Mouse (Mus musculus) stomach, embryonic 16.5 days (tissue): ENCODE results near the gene Lce3e. TPM values are rescaled to one million over a fixed set of nuclear protein-coding genes. Genes with fewer than 3 reads are reported as not detected.

Source experiments
- ATAC-seq: fragments of 200-750 bp; cut with Nextera tagmentation; 2 replicates; pipeline ENCODE4 v1.8.0; 2017; ENCODE audit warnings: moderate number of reproducible peaks, moderate TSS enrichment; ENCODE audit not compliant: insufficient read depth, low FRiP score
- H3K27ac ChIP-seq: fragments of 300-500 bp; sonication (generic); 2 replicates; pipeline ENCODE4 v1.5.1; 2014; ENCODE audit warnings: low read length
- H3K27me3 ChIP-seq: fragments of 300-500 bp; sonication (generic); 2 replicates; pipeline ENCODE4 v1.6.1; 2014; ENCODE audit warnings: low read length, control low read depth, mixed read lengths; ENCODE audit not compliant: control insufficient read depth, insufficient read depth
- H3K36me3 ChIP-seq: fragments of 300-500 bp; sonication (generic); 2 replicates; pipeline ENCODE4 v1.6.1; 2014; ENCODE audit warnings: low read length; ENCODE audit not compliant: control insufficient read depth, insufficient read depth
- H3K4me1 ChIP-seq: fragments of 300-500 bp; sonication (generic); 2 replicates; pipeline ENCODE4 v1.6.1; 2014; ENCODE audit warnings: low read length, control low read depth, mixed read lengths; ENCODE audit not compliant: control insufficient read depth, insufficient read depth
- H3K4me2 ChIP-seq: fragments of 300-500 bp; sonication (generic); 2 replicates; pipeline ENCODE4 v1.6.1; 2014; ENCODE audit warnings: low read depth, low read length, mixed read lengths
- H3K4me3 ChIP-seq: fragments of 300-500 bp; sonication (generic); replicated peaks from 2 replicates; pipeline ENCODE4 v1.5.1; 2014; ENCODE audit warnings: mild to moderate bottlenecking, low read length
- H3K9ac ChIP-seq: fragments of 300-500 bp; sonication (generic); 2 replicates; pipeline ENCODE4 v1.6.1; 2014; ENCODE audit warnings: low read length
- H3K9me3 ChIP-seq: fragments of 300-500 bp; sonication (generic); replicated peaks from 2 replicates; pipeline ENCODE4 v1.6.1; 2016; ENCODE audit warnings: low read length, control low read depth; ENCODE audit not compliant: control insufficient read depth
- WGBS: fragments of 180-500 bp; shearing (Covaris S2); extraction: QIAGEN DNeasy Blood & Tissue Kit; methylation state at CpG from one replicate; pipeline ENCODE4 v1.1.7; 2014; 5-methylcytosine and 5-hydroxymethylcytosine counted together
- polyA plus RNA-seq: library from polyadenylated mRNA; unstranded; fragments of >200 nt; fragmentation: Nextera tagmentation; extraction: Ambion mirVana; gene quantifications from 2 replicates; pipeline ENCODE4 v1.2.1, GENCODE M21; 2015

The Lce3e gene
- polyA plus RNA-seq, result 5.9 TPM in 2 replicates

DNA sequence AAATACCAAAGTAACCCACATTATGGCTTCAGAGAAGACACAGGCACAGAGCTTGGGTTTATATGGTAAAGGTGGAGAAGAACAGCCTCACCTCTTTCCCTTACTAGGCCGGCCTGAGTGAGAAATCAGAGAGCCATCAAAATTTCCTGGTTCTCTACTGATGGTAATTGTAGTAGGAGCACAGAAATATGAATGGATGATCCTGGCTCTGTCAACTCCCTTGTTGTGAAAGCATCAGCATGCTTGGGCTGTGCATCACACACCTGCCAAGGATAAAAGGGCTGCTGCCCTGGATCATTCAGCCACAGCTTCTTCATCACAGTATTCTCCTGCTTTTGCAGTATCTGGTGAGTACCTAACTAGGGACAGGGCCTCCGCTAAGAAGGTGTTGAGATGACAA lies at the start of gene Lce3e:
Lce3e (plus strand) TSS at position 301 of the 400 bp plus-strand sequence.
- Histone ChIP-seq H3K4me1 (no peaks in the 10 kb centered on the region), H3K4me2 (no peak within 1 kb of the TSS), H3K36me3 (no peaks in the 10 kb centered on the region), H3K4me3 (no peak within 1 kb of the TSS), H3K9me3 (no peaks in the 10 kb centered on the region), H3K9ac (no peak within 1 kb of the TSS), H3K27ac (no peak within 1 kb of the TSS), H3K27me3 (no peaks in the 10 kb centered on the region)
- no peak for ATAC-seq
- 71% methylated on average over 2 of the region's 2 CpGs for WGBS

DNA sequence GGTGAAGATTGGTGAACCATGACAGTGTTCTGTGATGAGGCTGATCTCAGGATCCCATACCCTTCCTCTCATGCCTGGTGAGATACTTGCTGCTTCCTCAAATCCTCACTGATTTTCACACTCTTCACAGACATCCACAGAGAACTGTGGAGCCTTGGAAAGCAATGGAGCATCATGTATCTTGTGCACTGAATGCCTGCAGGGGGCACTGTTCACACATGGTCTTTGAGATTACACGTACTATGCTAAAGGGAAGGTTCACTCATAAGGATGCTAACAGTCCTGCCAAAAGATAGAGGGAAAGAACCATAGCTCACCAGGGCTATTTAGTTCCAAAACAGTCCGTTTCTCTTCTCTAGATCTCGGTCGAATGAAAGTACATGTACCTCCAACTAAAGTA lies 46.5 kb upstream of the Lce3e start:
- no peaks in the 10 kb centered on the region for H3K9me3 ChIP-seq
- no peak overlapping the region for H3K4me3 ChIP-seq
- no peaks in the 10 kb centered on the region for H3K27me3 ChIP-seq
- H3K9ac ChIP-seq, result no peak overlapping the region
- no peak overlapping the region for H3K27ac ChIP-seq
- no peak overlapping the region for H3K4me2 ChIP-seq
- H3K36me3 ChIP-seq, result no peaks in the 10 kb centered on the region
- no peaks in the 10 kb centered on the region for H3K4me1 ChIP-seq
- ATAC-seq, result no peak
- 59% methylated on average over 4 of the region's 4 CpGs for WGBS

DNA sequence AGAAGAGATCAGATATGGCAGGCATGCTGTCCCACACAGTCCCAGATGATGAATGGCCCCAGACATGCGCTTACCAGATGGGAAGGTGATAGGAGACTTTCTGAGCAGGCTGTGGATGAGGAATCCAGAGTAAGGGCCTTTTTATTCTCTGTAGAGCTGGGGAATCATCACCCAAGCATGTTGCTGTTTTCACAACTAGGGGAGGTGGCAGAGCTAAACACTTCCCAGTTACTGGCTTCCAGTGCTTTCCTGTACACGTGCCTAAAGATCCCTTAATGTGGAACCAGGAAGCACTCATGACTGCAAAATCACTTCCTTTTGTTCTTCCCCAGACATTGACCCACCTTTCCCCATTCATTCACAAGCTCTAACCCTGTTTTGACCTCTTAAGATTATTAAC lies 40.7 kb upstream of the Lce3e start, which contains the start of gene Lce3a:
Lce3a (minus strand) TSS at position 101 of the 400 bp plus-strand sequence.
- WGBS, result 51% methylated on average over 2 of the region's 2 CpGs
- no peak for ATAC-seq
- no peak within 1 kb of the TSS for H3K4me2 ChIP-seq

DNA sequence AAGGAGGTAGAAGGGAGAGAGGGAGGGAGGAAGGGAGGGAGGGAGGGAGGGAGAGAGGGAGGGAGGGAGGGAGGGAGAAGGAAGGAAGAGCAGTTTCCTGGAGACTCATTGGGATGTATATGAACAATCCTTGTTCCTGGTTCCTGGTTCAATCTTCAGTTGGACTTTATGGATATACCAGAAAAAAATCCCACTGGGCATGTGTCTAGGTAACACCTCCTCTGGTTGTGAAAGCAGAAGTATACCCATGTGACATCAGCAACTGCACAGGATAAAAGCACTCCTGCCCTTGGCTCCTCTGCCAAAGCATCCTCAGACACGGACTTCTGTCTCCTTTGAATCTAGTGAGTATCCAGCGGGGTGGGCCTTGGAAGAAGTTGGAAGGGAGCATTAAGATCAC lies 34.2 kb upstream of the Lce3e start, which contains the start of gene Lce3b:
Lce3b (plus strand) TSS at position 301 of the 400 bp plus-strand sequence.
- Histone ChIP-seq H3K9ac (no peak within 1 kb of the TSS), H3K27me3 (no peaks in the 10 kb centered on the region), H3K36me3 (no peaks in the 10 kb centered on the region), H3K4me3 (no peak within 1 kb of the TSS), H3K4me2 (no peak within 1 kb of the TSS), H3K4me1 (no peaks in the 10 kb centered on the region), H3K27ac (no peak within 1 kb of the TSS), H3K9me3 (no peaks in the 10 kb centered on the region)
- no peak for ATAC-seq
- WGBS, result 58% methylated on average over 2 of the region's 2 CpGs

More for the DNA sequence above, 40.7 kb upstream of the Lce3e start, which contains the start of gene Lce3a:
- Histone ChIP-seq H3K36me3 (no peaks in the 10 kb centered on the region), H3K9me3 (no peaks in the 10 kb centered on the region), H3K27ac (no peak within 1 kb of the TSS), H3K27me3 (no peaks in the 10 kb centered on the region), H3K4me1 (no peaks in the 10 kb centered on the region), H3K9ac (no peak within 1 kb of the TSS), H3K4me3 (no peak within 1 kb of the TSS)

- Histone ChIP-seq H3K4me1 (no peaks in the 10 kb centered on the region), H3K27ac (no peak within 1 kb of the TSS), H3K36me3 (no peaks in the 10 kb centered on the region), H3K4me2 (no peak within 1 kb of the TSS), H3K9ac (no peak within 1 kb of the TSS), H3K9me3 (no peaks in the 10 kb centered on the region), H3K27me3 (no peaks in the 10 kb centered on the region), H3K4me3 (no peak within 1 kb of the TSS)
- ATAC-seq, result no peak
- WGBS, result 62% methylated on average over 1 of the region's 1 CpGs
Observed at GRCm38 (mm10) chr3:92944186-92944585, 22.7 kb upstream of the Lce3e start, which contains the start of gene Lce3c. Gene Lce3c, plus strand, starts transcription at chr3:92944486.

DNA sequence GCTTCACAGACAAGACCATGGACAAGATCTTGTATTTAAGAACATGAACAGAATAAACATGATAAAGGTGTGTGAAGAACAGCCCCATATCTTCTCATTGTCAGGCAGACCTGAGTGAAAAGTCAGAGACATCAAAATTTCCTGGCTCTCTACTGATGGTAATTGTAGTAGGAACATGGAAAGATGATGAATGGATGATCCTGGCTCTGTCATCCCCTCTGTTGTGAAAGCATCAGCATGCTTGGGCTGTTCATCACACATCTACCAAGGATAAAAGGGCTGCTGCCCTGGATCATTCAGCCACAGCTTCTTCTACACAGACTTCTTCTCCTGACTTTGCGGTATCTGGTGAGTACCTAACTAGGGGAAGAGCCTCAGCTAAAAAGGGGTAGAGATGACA lies 9.8 kb upstream of the Lce3e start, which contains the start of gene Lce3d:
Lce3d (plus strand) TSS at position 301 of the 400 bp plus-strand sequence.
- Histone ChIP-seq H3K9ac (no peak within 1 kb of the TSS), H3K4me1 (no peaks in the 10 kb centered on the region), H3K9me3 (no peaks in the 10 kb centered on the region), H3K27me3 (no peaks in the 10 kb centered on the region), H3K27ac (no peak within 1 kb of the TSS), H3K4me2 (no peak within 1 kb of the TSS), H3K36me3 (no peaks in the 10 kb centered on the region), H3K4me3 (no peak within 1 kb of the TSS)
- 93% methylated on average over 1 of the region's 1 CpGs for WGBS
- ATAC-seq, result no peak

DNA sequence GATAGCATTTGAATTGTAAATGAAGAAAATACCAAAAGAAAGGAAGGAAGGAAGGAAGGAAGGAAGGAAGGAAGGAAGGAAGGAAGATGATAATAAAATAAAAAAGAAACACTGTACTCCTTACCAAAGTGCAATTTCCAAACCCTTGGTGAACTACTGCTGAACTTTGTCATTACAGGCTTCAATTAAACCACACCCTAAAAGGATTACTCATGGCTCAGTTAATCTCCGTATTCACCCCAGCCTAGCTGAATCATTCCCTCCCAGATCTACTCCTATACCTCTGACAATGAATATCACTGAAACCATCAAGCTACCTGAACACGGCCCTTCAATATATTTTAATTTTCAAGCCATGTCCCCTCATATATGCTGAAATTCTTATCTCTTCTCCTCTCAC lies 11.6 kb downstream of the Lce3e start:
- Histone ChIP-seq H3K4me2 (no peak overlapping the region), H3K36me3 (no peaks in the 10 kb centered on the region), H3K27me3 (no peaks in the 10 kb centered on the region), H3K27ac (no peak overlapping the region), H3K4me1 (no peaks in the 10 kb centered on the region), H3K9me3 (no peaks in the 10 kb centered on the region), H3K4me3 (no peak overlapping the region), H3K9ac (no peak overlapping the region)
- no peak for ATAC-seq
- 69% methylated on average over 2 of the region's 2 CpGs for WGBS

GRCm38 (mm10) chr3:92991926-92992325 lies 25.1 kb downstream of the Lce3e start, which contains the start of gene Lce3f:
Gene Lce3f, plus strand, starts transcription at chr3:92992226.
- Histone ChIP-seq H3K4me3 (no peak within 1 kb of the TSS), H3K36me3 (no peaks in the 10 kb centered on the region), H3K4me2 (no peak within 1 kb of the TSS), H3K9me3 (no peaks in the 10 kb centered on the region), H3K27ac (no peak within 1 kb of the TSS), H3K9ac (no peak within 1 kb of the TSS), H3K4me1 (no peaks in the 10 kb centered on the region), H3K27me3 (no peaks in the 10 kb centered on the region)
- no peak for ATAC-seq

- no peaks in the 10 kb centered on the region for H3K36me3 ChIP-seq
- H3K27ac ChIP-seq, result no peak overlapping the region
- 3% methylated on average over 7 of the region's 7 CpGs for WGBS
- no peak overlapping the region for H3K4me3 ChIP-seq
- H3K9ac ChIP-seq, result no peak overlapping the region
- no peaks in the 10 kb centered on the region for H3K9me3 ChIP-seq
- H3K27me3 ChIP-seq, result no peaks in the 10 kb centered on the region
- peak; percentile 73; the same call in 1 of the 2 replicates for ATAC-seq
- H3K4me2 ChIP-seq, result no peak overlapping the region
- H3K4me1 ChIP-seq, result no peaks in the 10 kb centered on the region
Observed at GRCm38 (mm10) chr3:92998691-92999090, 31.8 kb downstream of the Lce3e start.
